In genomic region chr10:52027161-52028035, GRCm38 (mm10) we compare ENCODE assay signal across 8 mouse cellular contexts. TPM values are rescaled to one million over a fixed set of nuclear protein-coding genes. Genes with fewer than 3 reads are reported as not detected.
DNase-seq lines count a peak whose midpoint lies in the region; ATAC-seq lines count a peak whose summit lies in the region.

No protein-coding gene starts in this region.

- WGBS in kidney, embryonic 14.5 days, result under 1% methylated on average over 44 of the region's 68 CpGs
- 3% methylated on average over 60 of the region's 68 CpGs for WGBS in heart, embryonic 16.5 days
- WGBS in midbrain, embryonic 14.5 days, result under 1% methylated on average over 68 of the region's 68 CpGs

- no peaks in the 10 kb centered on the region for H3K36me3 ChIP-seq in kidney, embryonic 14.5 days (ENCODE audit: control insufficient read depth, insufficient read depth, low read length)
- no peaks in the 10 kb centered on the region for H3K36me3 ChIP-seq in heart, embryonic 16.5 days (ENCODE audit: control insufficient read depth, insufficient read depth)
- no peaks in the 10 kb centered on the region for H3K36me3 ChIP-seq in midbrain, embryonic 14.5 days (ENCODE audit: control insufficient read depth, insufficient read depth, low read length)

- peak overlapping the region; percentile 38 for H3K4me3 ChIP-seq in kidney, embryonic 14.5 days (ENCODE audit: low read length)
- peak overlapping the region; percentile 41 for H3K4me3 ChIP-seq in heart, embryonic 16.5 days (ENCODE audit: low read length)
- peak overlapping the region; percentile 44 for H3K4me3 ChIP-seq in midbrain, embryonic 14.5 days (replicated peaks; ENCODE audit: low read depth, low read length)

- no peak overlapping the region for H3K27ac ChIP-seq in kidney, embryonic 14.5 days (ENCODE audit: low read depth, low read length)
- H3K27ac ChIP-seq in heart, embryonic 16.5 days (ENCODE audit: low read length), result no peak overlapping the region
- no peak overlapping the region for H3K27ac ChIP-seq in midbrain, embryonic 14.5 days (replicated peaks; ENCODE audit: low read depth, low read length)

- 0 out of 2 replicates have a peak, but pooled peaks cover 3% of the 10 kb centered on the region for H3K4me1 ChIP-seq in kidney, embryonic 14.5 days (ENCODE audit: control insufficient read depth, insufficient read depth, low read length)
- peaks cover 4% of the 10 kb centered on the region; the same call in 1 of the 2 replicates for H3K4me1 ChIP-seq in heart, embryonic 16.5 days (ENCODE audit: control insufficient read depth, insufficient read depth, low read length)
- H3K4me1 ChIP-seq in midbrain, embryonic 14.5 days (ENCODE audit: control insufficient read depth, insufficient read depth, low read length), result peaks cover 9% of the 10 kb centered on the region; the same call in 1 of the 2 replicates

- no peak overlapping the region for H3K9ac ChIP-seq in kidney, embryonic 14.5 days (ENCODE audit: low read depth, low read length)
- H3K9ac ChIP-seq in heart, embryonic 16.5 days (ENCODE audit: low read length), result no peak overlapping the region
- H3K9ac ChIP-seq in midbrain, embryonic 14.5 days (replicated peaks; ENCODE audit: low read length), result peak overlapping the region; percentile 40; the same call in 1 of the 2 replicates

- no peaks in the 10 kb centered on the region for H3K9me3 ChIP-seq in kidney, embryonic 14.5 days (ENCODE audit: control insufficient read depth, low read length)
- no peaks in the 10 kb centered on the region for H3K9me3 ChIP-seq in heart, embryonic 16.5 days (replicated peaks; ENCODE audit: control insufficient read depth, low read length)
- H3K9me3 ChIP-seq in midbrain, embryonic 14.5 days (ENCODE audit: control insufficient read depth, low read length), result no peaks in the 10 kb centered on the region

- ATAC-seq in kidney, embryonic 14.5 days (ENCODE audit: low FRiP score, low TSS enrichment), result peak; percentile 71
- no peak; the same call in 1 of the 2 replicates for ATAC-seq in heart, embryonic 16.5 days (replicated peaks; ENCODE audit: extremely low read depth, insufficient read depth, low FRiP score)
- ATAC-seq in midbrain, embryonic 14.5 days (ENCODE audit: low FRiP score, low TSS enrichment), result peak; percentile 58; the same call in 1 of the 2 replicates
- no peak for ATAC-seq in inflammation-experienced regulatory T-cells, adult 6 months

- H3K27me3 ChIP-seq in kidney, embryonic 14.5 days (ENCODE audit: control insufficient read depth, insufficient read depth, low read length), result peaks cover 87% of the 10 kb centered on the region
- peaks cover 83% of the 10 kb centered on the region for H3K27me3 ChIP-seq in heart, embryonic 16.5 days (ENCODE audit: control insufficient read depth, insufficient read depth, low read length)
- peaks cover 91% of the 10 kb centered on the region for H3K27me3 ChIP-seq in midbrain, embryonic 14.5 days (ENCODE audit: control insufficient read depth, insufficient read depth, low read length)

- no peak for DNase-seq in kidney, adult 18-20 months
- peak; percentile 59 for DNase-seq in embryo, embryonic 11 days
- peak; percentile 43 for DNase-seq in midbrain, embryonic 14.5 days
- DNase-seq in left cerebral cortex, adult 8-10 months (ENCODE audit: low spot score in 2 of 2), result no peak
- DNase-seq in spleen, postnatal 14 days (ENCODE audit: low spot score in 2 of 2), result no peak

- peak overlapping the region; percentile 58 for H3K4me2 ChIP-seq in kidney, embryonic 14.5 days (replicated peaks; ENCODE audit: low read depth, low read length)
- H3K4me2 ChIP-seq in heart, embryonic 16.5 days (ENCODE audit: low read depth, low read length), result peak overlapping the region; percentile 63
- H3K4me2 ChIP-seq in midbrain, embryonic 14.5 days (ENCODE audit: low read length), result peak overlapping the region; percentile 92

RNA-seq across cellular contexts. Expression of gene Vgll2, which starts 5.1 kb away (rescaled TPM):
- polyA plus RNA-seq in kidney, embryonic 14.5 days (2014; fragmentation: Nextera tagmentation; extraction: Ambion mirVana), result not detected in 2 replicates
- 0.17 and 0.35 TPM in 2 replicates for polyA plus RNA-seq in heart, embryonic 16.5 days (2015; fragmentation: Nextera tagmentation; extraction: Ambion mirVana)
- not detected in 2 replicates for polyA plus RNA-seq in midbrain, embryonic 14.5 days (2014; fragmentation: Nextera tagmentation; extraction: Ambion mirVana)
- not detected for polyA plus RNA-seq in inflammation-experienced regulatory T-cells, adult 6 months (2017; shearing (Covaris generic))
- total RNA-seq in left cerebral cortex, adult 8-10 months (2022), result not detected

Comparison
In these comparisons a context has a peak if more than half of its experiments do, and no peak if none do; other contexts are left out.
1. ATAC-seq: peak in kidney, embryonic 14.5 days (single experiment) and midbrain, embryonic 14.5 days (single experiment); none in heart, embryonic 16.5 days (single experiment) and inflammation-experienced regulatory T-cells, adult 6 months (single experiment).
2. DNase-seq: peak in embryo, embryonic 11 days (single experiment) and midbrain, embryonic 14.5 days (single experiment); none in kidney, adult 18-20 months (single experiment), left cerebral cortex, adult 8-10 months (0 of 2) and spleen, postnatal 14 days (0 of 2).
3. Peak in every context shown above with its lines, with median percentiles within 50 percentile points of each other: H3K4me2 ChIP-seq and H3K4me3 ChIP-seq.